Mouse (Mus musculus) fibroblast of lung, adult 2 months (primary cell): Measurements from ENCODE around the gene Uck2.

Experiments used
- DNase-seq: peaks from one replicate; pipeline ENCODE4 v3.0.0-alpha.2; 2011; ENCODE audit warnings: low read depth

The Uck2 gene

GRCm38 (mm10) chr1:167208816-167209215 lies 76.3 kb downstream of the Uck2 start:
- no peak for DNase-seq

DNA sequence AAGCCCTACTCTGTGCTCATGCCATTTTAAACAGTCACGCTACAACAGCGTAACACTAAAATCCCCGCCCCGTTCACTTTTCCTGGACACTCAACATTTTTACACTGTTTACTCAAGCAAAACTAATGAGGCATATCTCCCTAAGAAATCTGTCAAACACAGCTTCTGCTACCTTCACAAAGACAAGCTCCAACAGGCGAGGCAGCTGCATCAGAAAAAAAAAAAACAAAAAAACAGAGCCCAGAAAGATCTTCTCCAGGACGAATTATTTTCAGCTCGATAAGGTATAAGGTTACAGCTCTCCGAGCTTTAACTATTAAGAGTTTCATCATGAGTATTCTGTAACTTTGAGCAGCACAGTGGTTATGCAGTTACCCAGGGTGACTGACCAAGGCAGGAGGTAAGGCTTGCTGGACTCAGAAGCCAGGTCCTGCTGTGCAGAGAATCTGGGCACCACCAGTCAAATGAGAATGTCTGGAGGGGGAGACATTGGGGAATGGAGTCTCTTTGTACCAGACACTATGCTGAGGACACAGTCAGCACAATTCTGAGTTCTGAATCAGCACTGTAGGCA lies 79.9 kb downstream of the Uck2 start:
- DNase-seq, result peak; percentile 32

- peak; percentile 36 for DNase-seq
Observed at GRCm38 (mm10) chr1:167204421-167204820, 80.7 kb downstream of the Uck2 start.

DNA sequence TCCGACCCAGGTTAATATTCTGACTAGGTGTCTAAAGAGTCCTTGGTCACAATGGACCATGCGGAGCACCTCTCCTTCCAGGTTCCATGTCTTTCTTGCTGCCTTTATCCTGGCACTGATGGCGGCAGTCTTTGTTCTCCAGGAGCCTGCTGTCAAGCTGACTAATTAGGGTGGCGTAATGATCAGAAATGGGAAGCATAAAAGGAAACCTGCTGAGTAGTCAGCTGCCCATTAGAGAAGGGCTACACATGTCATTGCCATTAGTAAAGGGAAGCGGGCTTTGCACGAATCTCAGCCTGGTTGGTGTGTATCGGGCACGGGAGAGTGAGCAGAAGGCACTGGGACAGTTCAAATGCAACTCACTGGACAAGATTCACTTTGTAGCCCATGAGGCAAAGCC lies 90.4 kb downstream of the Uck2 start:
- no peak for DNase-seq

- no peak for DNase-seq
Observed at GRCm38 (mm10) chr1:167187791-167188190, 97.3 kb downstream of the Uck2 start.

GRCm38 (mm10) chr1:167181919-167182616 lies 103.1 kb downstream of the Uck2 start:
- no peak for DNase-seq
